Mouse (Mus musculus) retina, embryonic 14.5 days (tissue): ENCODE measurements around the gene Tmsb15l.
A peak's percentile ranks its signal among the peaks of the same experiment; 100 is the strongest.
"Not testable (repeated sequence)": the region's sequence is repeated elsewhere in the genome, so short reads cannot be mapped to it uniquely, and the experiment has no call there.

ENCODE experiments used
- DNase-seq: peaks from one replicate; pipeline ENCODE4 v3.0.0-alpha.2; 2015; ENCODE audit warnings: low spot score

Gene Tmsb15l

GRCm38 (mm10) chrX:136976424-136977084, at the start of gene Tmsb15l, which contains the start of gene Tmsb15b1:
Gene Tmsb15l, minus strand, starts transcription at chrX:136976869.
Gene Tmsb15b1, minus strand, starts transcription at chrX:136976874.
- DNase-seq: peak; percentile 78

- DNase-seq: peak; percentile 80
Observed at GRCm38 (mm10) chrX:137019310-137019709, 42.6 kb upstream of the Tmsb15l start.

GRCm38 (mm10) chrX:137017668-137018067, 41.0 kb upstream of the Tmsb15l start:
- no peak for DNase-seq

GRCm38 (mm10) chrX:137015099-137015709, 38.5 kb upstream of the Tmsb15l start:
- peak; percentile 82 for DNase-seq

GRCm38 (mm10) chrX:136996256-136996655, 19.6 kb upstream of the Tmsb15l start:
- no peak for DNase-seq

GRCm38 (mm10) chrX:136993641-136994040, 17.0 kb upstream of the Tmsb15l start:
- DNase-seq: peak; percentile 52

GRCm38 (mm10) chrX:136992978-136993547, 16.4 kb upstream of the Tmsb15l start, which contains the start of gene Zcchc18:
Gene Zcchc18, plus strand, starts transcription at chrX:136993155.
- DNase-seq: peak; percentile 86

- peak; percentile 3 for DNase-seq
Observed at GRCm38 (mm10) chrX:136992191-136992965, 15.7 kb upstream of the Tmsb15l start.

GRCm38 (mm10) chrX:136991274-136991673, 14.6 kb upstream of the Tmsb15l start:
- no peak for DNase-seq

- DNase-seq: no peak
Observed at GRCm38 (mm10) chrX:136986039-136986438, 9.4 kb upstream of the Tmsb15l start.

- DNase-seq: peak; percentile 25
Observed at GRCm38 (mm10) chrX:136978616-136979015, 1.9 kb upstream of the Tmsb15l start.

- not testable (repeated sequence) for DNase-seq
Observed at GRCm38 (mm10) chrX:136975397-136975796, 1.3 kb downstream of the Tmsb15l start, which contains the start of gene Tmsb15b2. Gene Tmsb15b2, minus strand, starts transcription at chrX:136975497.

GRCm38 (mm10) chrX:136959688-136960087, 17.0 kb downstream of the Tmsb15l start:
- peak; percentile 35 for DNase-seq

- DNase-seq: not testable (repeated sequence)
Observed at GRCm38 (mm10) chrX:136958300-136958699, 18.4 kb downstream of the Tmsb15l start.

GRCm38 (mm10) chrX:136957583-136958279, 18.9 kb downstream of the Tmsb15l start:
- DNase-seq: peak; percentile 65

GRCm38 (mm10) chrX:136937985-136938384, 38.7 kb downstream of the Tmsb15l start:
- no peak for DNase-seq

GRCm38 (mm10) chrX:136927031-136927430, 49.6 kb downstream of the Tmsb15l start, which contains the start of gene H2bfm:
Gene H2bfm, plus strand, starts transcription at chrX:136927325.
- DNase-seq: no peak

GRCm38 (mm10) chrX:136925863-136926262, 50.8 kb downstream of the Tmsb15l start:
- no peak for DNase-seq
